Mouse (Mus musculus): ENCODE measurements around the gene Recql5. TPM values are rescaled to one million over a fixed set of nuclear protein-coding genes. Genes with fewer than 3 reads are reported as not detected.

The Recql5 gene
- total RNA-seq, 2 experiments from 2014 or later: 23.2 to 25.7 TPM

DNA sequence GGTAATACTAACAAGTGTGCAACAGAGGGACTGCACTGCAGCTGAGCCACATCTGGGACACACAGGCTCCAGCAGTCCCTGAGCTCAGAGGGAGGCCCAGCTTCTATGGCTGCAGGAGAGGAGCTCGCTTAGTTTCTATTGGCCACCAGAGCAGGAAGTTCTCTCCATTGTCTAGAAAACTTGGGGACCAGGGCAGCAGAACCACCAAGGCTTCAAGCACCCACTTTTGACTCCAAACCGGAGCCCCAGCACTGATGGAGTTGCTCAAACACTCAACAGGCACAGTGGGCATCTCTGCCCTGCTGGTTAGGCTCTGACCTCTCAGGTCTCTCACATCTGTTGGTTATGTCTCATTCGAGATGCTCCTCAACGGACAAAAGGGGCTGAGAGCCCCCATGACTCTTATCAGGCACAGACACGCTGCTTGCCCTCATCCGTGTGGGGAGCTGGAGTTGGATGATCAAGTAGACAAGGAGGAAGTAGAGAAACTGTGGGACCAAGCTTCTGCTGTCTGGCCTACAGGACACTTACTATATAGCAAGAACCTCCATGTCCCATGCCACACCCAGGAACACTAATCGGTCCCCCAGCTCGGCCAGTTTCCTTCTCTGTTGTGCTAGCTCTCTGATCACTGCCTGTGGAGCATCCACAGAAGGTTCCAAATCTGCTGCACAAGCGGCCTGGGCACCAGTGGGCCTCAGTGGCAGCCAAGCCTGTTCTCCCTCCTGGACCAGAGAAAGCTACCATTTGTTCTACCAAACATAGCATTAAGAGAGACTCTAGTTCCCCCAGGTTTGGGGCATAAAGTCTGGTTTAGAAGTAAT lies 31.7 kb downstream of the Recql5 start:
- no peak for DNase-seq (ENCODE audit: low spot score in 2 of 2)

DNA sequence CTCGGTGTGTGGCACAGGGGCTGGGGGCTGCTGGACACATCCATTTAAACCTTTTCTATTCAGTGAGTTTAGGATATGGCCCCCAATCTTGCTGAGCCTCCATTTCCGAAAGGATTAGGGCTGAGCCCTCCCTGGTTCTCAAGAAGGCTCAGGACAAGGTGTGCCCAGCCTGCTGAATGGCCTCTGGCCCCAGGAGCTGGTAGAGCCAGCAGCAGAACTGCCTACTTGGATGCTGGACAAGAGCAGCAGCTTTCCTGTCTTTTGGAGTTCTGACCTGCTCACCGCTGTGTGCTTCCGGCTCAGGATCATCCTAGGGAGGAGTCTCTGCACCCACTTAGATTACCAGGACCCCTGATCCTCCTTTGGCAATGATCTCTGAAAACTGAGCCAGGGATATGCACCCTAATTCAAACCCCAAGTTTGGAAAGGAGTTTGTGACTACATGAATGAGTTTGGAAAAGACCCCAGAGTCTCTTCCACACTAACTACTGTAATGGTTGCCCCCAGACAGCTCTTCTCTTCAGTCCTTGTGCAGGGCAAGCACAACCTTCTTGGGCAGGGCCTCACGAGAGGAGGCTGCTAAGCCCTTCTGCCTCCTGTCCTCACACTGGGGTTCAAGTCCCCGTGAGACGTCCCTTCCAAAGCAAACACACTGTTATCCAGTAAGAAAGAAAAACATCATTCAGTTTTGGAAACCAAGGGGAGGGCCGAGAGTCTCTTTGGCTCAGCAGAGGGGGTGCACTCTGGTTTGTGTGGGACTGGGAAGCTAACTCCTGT lies 32.5 kb downstream of the Recql5 start:
- DNase-seq (ENCODE audit: low spot score in 2 of 2): no peak

DNA sequence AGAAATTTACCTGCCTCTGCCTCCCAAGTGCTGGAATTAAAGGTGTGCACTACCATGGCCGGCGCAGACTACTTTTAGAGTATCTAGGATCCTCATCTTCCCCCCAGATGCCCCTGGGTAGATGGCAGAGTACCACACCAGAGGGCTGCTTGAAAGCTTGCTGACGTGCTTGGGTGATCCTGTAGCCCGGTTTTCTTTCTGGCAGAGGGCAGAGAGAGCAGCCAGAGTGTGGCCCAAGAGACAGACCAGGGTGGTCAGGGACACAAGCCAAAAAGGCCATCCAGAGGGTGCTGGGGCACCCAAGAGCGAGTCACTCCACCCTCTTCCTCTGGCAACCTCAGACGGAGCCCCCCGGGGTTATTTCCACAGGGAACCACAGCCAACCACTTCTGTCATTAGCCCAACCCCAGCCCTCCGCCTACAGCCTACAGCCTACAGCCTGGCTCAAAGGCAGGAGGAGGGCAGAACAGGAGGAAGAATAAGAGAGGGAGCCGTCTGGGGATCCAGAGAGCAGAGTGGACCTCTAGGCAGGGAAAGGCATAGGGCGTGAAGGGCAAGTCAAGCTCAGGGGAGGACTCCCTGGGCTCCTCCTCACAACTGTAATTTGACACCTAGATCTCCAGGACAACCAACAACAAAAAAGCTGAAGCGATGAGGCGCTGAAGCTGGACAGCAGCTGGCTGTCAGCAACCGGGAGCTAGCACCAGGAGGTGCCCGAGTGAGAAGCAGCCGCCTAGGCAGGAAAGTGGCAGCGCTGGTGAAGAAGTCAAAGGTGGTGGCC lies 33.6 kb downstream of the Recql5 start, which contains the start of gene Smim5:
TSS of gene Smim5 (plus strand) at position 481 of the 781 bp plus-strand sequence.
- DNase-seq (ENCODE audit: low spot score in 2 of 2): no peak

DNA sequence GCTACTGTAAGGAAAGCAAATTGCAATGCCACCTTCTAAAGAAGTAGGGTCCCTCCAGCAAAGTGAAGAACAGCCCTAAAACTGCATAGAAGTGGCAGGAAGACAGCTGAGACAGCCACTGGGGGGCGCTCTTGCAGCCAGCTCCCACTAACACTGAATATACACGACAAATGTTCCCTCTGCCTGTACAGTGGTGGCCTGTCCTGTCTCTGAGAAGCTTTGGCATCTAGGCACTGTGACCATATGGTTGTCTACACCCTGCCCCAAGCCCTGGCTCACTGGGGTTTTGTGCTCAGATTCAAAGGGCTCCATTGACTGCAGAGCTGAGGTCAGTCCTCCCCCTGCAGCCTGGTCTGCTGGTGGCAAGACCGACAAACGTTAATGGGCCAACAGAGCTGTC lies 34.4 kb downstream of the Recql5 start:
- peak; percentile 36 to 60 for DNase-seq (ENCODE audit: low spot score in 2 of 2)

DNA sequence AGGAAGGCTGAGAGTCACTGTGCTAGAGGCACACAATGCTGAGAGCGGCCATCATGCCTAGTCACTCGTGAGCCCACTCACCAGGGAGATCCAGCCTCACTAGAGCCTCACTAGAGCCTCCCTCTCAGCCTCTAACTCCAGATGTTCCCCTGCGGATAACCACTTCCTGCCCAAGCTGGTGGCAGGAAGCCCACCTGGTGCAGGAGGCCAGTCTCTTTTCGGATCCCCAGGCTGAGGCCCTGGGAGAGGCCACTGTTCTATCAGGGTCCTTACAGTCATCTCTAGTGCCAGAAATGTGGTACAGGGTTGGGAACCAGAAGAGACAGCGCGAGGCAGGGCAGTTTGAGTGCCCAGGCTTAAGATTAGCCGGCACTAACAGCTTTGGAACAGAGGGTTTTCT lies 34.8 kb downstream of the Recql5 start:
- no peak for DNase-seq (ENCODE audit: low spot score in 2 of 2)

DNA sequence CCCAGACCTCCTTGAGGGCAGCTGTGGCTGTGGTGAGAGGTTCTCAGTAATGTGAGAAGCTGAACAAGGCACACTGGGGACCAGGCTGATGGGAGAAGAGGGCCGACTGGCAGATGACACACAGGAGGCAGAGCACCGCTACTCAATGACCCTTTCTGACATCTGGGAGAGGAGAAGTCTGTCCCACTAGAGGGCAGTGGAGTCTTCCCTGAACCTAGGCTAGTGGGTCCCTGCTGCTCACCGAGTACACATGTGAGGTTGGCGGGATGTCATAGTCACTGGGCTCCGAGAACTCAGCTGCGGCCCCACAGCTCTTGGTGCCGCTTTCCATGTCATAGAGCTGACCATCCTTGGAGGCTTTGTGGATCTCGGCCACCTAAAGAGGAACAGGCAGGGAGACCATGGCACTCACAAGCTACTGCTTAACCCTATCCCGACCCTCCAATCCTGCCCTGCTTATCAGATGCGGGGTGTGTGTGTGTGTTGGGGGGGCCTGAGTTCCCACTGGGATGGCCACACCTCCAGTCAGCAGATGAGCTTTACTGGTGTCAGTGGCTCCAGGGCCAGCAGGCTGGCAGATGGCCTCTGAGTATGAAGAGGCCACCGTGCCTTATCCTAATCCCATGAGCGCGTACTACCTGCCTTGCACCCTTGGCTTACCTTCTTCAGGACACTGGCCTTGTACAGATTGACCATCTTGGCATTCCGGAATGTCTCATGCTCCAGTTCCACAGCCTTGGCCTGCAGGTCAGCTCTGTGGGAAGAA lies 38.3 kb downstream of the Recql5 start:
- DNase-seq (ENCODE audit: low spot score in 2 of 2): no peak

DNA sequence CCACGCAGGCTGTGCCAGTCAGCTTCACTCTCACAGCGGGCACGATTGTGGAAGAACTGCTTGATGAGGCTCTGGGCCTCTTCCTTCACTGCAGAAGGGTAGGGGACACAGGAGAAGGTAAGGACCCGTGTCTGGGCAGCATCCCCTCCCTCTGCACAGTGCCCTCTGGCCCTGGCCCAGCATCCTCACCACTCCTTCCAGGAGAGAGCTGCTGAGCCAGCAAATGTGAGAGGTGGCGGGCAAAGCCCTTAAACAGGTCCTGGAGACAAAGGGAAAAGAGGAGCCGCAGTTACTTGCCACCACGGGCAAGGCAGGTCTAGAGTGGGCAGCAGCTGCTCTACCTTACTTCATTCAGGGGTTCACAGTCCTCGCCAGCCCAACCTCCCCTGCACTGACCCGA lies 40.2 kb downstream of the Recql5 start:
- DNase-seq (ENCODE audit: low spot score in 2 of 2): no peak

DNA sequence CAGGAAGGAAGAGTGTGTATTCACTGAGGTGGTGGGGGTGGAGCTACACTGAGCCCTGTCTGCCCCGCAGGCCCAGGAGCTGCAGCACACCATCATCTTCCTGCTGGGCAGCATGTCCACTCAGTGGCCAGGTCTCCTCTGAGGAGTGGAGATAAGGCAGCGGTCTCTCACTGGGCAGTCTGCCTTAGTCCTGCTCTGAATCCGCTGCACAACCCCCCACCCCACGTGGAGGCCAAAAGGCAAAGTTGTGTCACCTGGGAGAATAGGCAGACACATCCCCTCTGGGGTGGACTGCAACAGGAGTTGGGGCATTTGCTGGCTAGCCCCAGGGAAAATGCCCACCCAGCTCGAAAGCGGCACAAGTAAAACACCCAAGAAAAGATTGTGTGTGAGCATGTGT lies 41.1 kb downstream of the Recql5 start:
- no peak for DNase-seq (ENCODE audit: low spot score in 2 of 2)

DNA sequence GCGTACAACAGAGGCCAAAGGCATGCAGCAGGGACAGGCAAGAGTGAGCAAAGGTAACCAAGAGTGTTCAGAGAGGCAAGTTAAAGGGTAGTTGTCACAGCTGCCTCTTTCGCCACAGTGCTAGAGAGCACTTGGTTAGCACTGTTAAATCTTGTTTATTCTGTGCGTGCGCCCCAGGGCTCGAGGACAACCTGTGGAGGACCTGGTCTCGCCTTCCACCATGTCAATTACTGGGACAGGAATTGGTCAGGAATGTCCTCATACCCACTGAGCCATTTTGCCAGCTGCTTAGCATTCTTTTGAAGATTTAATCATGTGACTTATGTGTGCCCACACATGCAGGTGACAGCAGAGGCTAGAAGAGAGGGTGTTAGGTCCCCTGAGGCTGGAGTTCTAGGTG lies 44.1 kb downstream of the Recql5 start:
- DNase-seq (ENCODE audit: low spot score in 2 of 2): no peak

DNA sequence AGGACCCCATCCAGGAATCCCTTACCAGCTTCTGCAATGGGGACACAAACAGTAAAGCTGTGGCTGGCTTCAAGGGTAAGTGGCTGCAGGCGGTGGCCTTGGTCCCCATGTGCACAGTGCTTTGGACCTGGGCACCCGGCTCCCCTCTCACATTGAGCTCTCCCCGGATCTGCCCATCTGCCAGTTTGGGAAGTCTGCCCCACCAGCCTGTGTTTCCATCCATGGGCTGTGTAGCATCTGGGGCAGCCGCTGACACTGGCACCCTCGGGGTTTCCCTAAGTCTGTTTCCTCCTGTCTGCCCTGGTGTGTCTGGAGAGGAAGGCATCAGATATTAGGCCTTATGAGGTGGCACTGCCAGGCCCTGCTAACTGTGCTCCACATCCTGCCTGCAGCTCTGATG lies 45.3 kb downstream of the Recql5 start:
- peak in 1 of 2 experiments; percentile 17 for DNase-seq (ENCODE audit: low spot score in 2 of 2)

DNA sequence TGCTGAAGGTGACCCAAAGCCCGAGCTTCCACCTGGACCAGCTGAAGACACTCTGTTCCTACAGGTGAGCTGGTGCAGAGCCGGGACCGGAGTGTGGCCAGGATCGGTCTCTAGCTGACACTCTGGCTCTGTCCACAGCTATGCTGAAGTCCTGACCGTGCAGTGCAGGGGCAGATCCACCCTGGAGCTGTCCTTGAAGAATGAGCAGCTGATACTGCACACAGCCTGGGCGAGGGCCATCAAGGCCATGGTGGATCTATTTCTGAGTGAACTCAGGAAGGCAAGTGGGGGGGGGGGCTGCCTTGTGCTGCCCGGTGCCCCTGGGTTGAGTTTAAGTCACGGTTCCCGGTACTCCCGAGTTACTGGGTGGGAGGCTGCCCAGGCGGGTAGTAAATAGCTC lies 46.8 kb downstream of the Recql5 start:
- DNase-seq (ENCODE audit: low spot score in 2 of 2): no peak

DNA sequence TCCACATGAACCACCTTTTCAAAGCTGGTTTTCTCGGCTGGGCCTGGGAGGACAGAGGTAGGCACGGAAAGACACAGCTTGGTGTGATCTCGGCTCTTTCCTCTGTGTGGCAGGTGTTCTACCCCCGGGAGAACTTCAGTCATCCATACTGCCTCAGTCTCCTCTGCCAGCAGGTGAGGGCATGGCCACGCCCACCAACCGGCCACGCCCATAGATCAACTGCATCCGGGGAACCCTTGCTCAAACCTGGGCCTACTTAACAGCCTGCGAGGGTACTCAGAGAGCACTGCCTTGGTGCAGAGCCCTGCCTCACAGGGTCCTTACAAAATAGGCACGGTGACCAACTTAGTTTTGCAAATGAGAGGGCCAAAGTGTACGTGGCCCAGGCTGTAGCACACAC lies 48.0 kb downstream of the Recql5 start:
- no peak for DNase-seq (ENCODE audit: low spot score in 2 of 2)

DNA sequence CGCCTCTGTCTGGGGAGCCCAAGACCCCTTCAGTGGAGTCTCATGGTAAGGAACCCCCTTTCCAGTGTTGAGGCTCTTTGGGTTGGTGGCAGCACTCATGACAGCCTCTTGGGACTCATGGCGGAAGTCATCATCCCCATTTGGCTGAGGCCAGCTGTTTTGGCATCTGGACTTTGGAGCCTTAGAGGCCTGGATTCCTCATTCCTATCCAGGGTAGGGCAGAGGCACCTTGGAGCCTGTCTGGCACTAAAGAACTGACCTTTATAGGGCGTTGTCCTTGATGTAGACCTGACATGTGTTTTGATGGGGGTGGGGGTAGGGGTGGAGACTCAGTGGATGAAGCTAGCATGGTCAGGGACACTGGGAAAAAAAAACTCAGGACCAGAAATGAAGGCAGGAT lies 48.9 kb downstream of the Recql5 start:
- DNase-seq (ENCODE audit: low spot score in 2 of 2): no peak

DNA sequence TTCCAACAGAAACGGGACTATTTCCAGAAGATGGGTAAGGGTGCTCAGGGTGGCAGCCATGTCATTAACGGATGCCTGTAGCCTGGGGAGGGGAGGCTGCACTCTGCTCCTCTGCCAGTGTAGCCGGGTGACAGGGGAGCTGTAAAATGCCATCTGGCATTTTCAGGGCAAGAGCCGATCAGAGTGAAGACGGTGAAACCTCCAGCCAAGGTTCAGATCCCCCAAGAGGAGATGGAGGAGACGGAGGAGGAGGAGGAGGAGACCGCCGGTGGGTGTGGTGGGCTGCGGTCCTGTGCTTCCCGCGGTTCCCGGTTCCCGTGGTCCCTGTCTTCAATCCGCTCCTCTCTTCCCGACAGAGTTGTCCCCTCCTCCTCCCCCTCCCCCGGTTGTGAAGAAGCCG lies 50.0 kb downstream of the Recql5 start:
- DNase-seq (ENCODE audit: low spot score in 2 of 2): no peak

DNA sequence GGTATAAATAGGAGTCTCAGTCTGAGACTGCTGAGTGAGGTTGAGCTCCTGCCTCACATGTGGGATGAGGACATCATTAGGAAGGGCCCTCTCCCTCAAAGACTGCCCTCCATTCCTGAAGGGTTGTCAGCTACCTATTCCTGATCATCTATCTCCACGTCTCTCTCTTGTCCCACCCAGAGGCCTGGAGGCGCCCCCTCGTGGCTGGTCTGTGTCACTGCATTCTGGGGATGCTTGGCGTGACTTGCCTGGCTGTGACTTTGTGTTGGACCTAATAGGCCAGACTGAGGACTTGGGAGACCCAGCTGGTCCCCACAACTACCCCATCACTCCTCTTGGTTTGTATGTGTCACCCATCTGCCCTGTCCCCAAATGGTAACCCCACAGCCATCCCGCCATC lies 52.3 kb downstream of the Recql5 start:
- no peak for DNase-seq (ENCODE audit: low spot score in 2 of 2)

DNA sequence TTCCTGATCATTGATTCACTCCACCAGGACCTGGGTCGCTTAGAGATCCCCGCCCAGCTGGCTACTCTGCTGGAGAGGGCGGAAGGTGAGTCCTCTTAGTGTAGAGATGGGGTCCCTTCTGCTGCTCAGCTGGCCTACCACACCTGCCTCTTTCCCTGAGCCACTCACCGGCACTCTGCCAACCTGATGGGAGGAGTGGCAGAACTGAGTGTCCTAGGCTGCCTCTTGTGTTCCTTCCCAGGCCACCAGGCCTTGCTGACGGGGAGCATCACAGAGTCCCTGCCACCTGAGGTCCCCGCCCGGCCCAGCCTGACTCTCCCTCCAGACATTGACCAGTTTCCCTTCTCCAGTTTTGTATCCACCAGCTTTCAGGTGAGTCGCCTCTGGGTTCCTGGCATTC lies 55.2 kb downstream of the Recql5 start:
- no peak for DNase-seq (ENCODE audit: low spot score in 2 of 2)

DNA sequence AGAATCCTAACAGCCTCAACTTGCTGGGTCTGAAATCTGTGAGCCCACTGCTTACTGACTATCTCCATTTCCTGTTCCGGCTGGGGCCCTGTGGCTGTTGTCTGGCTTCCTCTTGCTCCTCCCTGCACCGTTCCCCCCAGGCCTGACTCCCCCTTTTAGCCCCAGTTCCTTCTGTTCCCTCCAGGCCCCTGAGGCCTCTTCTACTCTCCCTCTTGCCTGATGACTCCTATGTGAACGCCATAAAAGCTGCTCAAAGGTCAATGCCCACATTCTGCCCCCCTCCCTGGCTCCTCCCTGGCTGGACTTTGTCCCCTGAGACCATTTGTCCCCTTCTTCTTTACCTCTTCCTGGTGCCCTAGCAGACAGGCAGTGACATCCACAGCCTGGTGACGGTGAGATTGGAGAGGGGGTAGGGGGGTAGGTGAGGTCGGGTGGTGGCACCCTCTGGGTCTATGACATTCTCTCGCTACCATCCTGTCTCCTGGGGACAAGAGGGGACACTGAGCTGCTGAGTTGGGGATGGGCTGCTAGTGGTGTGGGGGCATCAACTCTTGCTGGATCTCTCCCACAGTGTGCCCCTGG lies 56.0 kb downstream of the Recql5 start:
- DNase-seq (ENCODE audit: low spot score in 2 of 2): no peak

DNA sequence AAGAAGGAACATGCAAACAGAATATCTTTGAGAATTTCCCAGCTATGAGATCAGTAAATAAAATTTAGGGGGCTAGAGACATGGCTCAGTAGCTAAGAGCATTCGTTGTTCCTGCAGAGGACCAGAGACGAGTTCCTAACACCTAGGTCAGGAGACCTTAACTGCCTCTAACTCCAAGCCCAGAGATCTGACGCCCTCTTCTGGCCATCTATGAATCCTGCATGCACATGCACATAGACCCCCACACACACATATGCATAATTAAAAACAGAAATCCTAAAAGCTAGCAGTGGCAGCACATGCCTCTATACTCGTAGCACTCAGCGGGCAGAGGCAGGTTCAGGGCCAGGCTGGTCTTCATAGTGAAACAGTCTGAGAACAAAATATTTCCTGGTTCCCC lies 56.8 kb downstream of the Recql5 start:
- no peak for DNase-seq (ENCODE audit: low spot score in 2 of 2)

DNA sequence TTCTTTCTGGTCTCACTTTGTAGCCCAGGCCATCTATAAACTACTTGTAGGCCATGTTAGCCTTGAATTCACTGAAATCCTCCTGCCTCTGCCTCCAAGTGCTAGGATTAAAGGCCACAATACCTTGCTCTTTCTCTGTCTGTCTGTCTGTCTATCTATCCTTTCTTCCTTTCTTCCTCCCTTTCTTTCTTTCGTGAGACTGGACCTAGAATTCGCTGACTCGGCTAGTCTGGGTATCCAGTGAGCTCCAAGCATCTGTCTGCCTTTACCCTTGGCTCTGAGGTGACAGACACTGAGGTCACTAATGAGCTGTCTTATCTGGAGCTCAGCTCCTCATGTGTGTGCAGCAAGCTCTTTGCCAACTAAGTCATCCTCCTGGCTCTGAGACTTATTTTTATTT lies 57.3 kb downstream of the Recql5 start:
- no peak for DNase-seq (ENCODE audit: low spot score in 2 of 2)

DNA sequence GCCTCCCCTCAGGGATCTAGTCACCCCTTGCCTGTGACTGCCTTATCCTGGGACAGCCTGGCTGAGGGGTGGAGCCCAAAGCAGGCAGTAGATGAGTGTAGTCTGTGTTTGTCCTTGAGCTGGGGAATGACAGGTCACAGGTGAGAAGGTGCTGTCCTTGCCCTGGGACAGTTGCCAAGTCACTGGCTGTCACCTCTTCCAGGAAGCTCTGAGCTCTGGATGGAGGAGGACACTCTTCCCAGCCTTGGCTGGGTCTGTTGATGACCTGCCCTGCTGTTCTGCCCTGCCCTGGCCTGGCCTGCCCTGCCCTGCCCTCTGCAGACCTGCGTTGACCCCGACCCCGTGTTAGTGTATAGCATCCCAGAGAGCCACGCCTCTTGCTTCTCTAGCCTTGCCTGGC lies 60.8 kb downstream of the Recql5 start:
- DNase-seq (ENCODE audit: low spot score in 2 of 2): no peak

DNA sequence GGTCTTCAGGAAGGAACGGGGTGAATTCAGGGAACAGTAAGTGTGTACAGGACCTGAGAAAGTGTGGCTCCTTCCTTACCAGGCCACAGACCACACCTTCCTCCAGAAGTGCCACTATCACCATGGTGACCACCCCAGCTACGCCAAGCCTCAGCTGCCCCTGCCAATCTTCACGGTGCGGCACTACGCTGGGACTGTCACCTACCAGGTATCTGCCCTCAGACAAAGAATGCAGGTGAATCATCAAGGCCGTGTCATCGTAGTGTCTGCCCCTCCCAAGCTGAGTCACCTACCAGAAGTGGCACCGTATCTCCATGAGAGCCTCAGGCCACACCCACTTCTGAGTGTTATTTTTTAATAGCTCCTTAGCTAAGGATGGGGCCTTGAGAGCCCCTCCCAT lies 63.9 kb downstream of the Recql5 start:
- DNase-seq (ENCODE audit: low spot score in 2 of 2): no peak
